Mouse (Mus musculus): Measurements from ENCODE around the gene Lmln.

- TF ChIP-seq CTCF (IDR thresholded peaks at IDR 0.05; ENCODE audit: insufficient read depth, low read length) (no peak), POLR2A (IDR thresholded peaks at IDR 0.05; ENCODE audit: borderline replicate concordance, extremely low read depth, low read depth, low read length) (no peak)
These were observed 14.8 kb downstream of the Lmln start for GRCm38 (mm10) chr16:33077069-33077627.
